Mouse (Mus musculus): ENCODE measurements at regions not wholly inside any gene's neighbourhood (a gene's known extent, or its start where the extent isn't known, plus 50 kb on each side); places are given as distances from the start of the nearest gene placed in this dataset.
A peak's percentile ranks its signal among the peaks of the same experiment; 100 is the strongest.
"Not testable (repeated sequence)": the region's sequence is repeated elsewhere in the genome, so short reads cannot be mapped to it uniquely, and the experiment has no call there.

DNA sequence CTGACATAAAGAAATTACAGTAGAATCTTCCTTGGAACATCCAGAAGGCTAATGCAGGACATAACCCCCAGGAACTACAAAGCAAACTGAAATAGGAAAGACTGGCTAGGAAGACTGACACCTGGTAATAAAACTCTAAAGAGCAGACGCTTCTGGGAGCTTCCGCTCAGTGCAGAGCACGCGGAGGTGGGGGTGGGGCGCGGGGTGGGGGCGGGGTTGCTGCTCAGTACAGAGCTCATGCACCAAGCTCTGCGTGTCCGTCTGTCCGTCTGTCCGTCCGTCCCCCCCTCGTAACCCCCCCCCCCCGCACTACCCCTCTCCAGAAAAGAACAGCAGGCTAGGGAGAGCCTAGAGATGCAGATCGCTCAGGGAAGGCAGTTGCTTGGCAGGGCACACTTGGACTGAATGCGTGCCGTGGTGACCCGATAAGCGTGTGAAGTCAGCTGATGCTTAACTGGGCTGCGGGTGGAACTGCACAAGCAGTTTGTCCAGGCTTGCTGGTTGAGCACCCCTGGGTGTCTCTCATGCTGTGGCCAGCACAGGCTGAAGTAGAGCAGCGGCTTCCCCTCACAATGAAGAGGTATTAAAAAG is 137.9 kb upstream of the Rapgef5 start:
- H3K27ac ChIP-seq = no peak overlapping the region
- H3K4me3 ChIP-seq (ENCODE audit: low read length) = no peak overlapping the region
- H3K4me1 ChIP-seq (ENCODE audit: insufficient read depth, low read length) = no peaks in the 10 kb centered on the region
- no peaks in the 10 kb centered on the region for H3K27me3 ChIP-seq (ENCODE audit: insufficient read depth, low read length)
- H3K36me3 ChIP-seq (ENCODE audit: insufficient read depth, low read length) = no peaks in the 10 kb centered on the region
- no peak for DNase-seq (ENCODE audit: low spot score)
- WGBS = 74% methylated on average over 21 of the region's 21 CpGs
- TF ChIP-seq CTCF (IDR thresholded peaks at IDR 0.05; ENCODE audit: low read depth) = no peak
- no peaks in the 10 kb centered on the region for H3K9me3 ChIP-seq (ENCODE audit: low read length)
- H3K4me2 ChIP-seq (ENCODE audit: low read depth, low read length) = no peak overlapping the region
- no peak overlapping the region for H3K9ac ChIP-seq (replicated peaks; ENCODE audit: low read length)
- peak; percentile 43; the same call in 1 of the 2 replicates for ATAC-seq

DNA sequence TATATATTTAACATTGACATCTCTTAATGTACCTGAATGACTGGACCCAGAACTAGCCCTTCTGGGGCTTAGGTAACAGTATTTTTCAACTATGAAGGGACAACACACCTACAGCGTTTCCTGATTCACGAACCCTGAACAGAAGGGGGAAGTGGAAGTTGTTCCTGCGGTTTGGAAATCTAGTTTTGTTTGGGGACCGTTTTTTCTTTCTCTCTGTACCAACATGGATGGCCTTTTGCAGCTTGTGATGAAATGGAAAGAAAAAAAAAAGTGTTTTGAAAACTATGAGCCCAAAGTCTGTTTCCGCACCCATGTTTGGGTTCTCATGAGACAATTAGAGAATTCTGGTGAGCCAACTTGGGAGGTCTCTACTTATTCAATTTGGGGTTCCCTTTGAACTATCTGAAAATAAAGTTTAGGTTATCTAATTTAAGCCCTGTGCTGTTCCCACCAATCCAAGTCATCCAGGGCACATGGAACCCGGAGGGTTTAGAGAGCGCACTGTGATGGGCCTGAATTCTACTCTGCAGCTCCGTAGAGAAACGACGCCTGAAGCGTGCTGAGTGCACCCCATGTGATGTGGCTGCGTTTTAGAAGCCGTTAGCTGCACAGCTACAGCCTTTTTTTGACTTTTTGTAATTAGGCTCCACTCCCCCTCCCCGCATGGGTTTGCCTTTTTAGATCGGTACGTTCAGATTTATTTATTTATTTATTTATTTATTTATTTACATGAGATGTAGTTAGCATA is 137.0 kb upstream of the Rapgef5 start:
- DNase-seq (ENCODE audit: low spot score) (no peak), ATAC-seq (no peak)
- Histone ChIP-seq H3K9me3 (ENCODE audit: low read length) (no peaks in the 10 kb centered on the region), H3K27ac (no peak overlapping the region), H3K27me3 (ENCODE audit: insufficient read depth, low read length) (no peaks in the 10 kb centered on the region), H3K4me3 (ENCODE audit: low read length) (no peak overlapping the region), H3K9ac (replicated peaks; ENCODE audit: low read length) (no peak overlapping the region), H3K36me3 (ENCODE audit: insufficient read depth, low read length) (no peaks in the 10 kb centered on the region), H3K4me2 (ENCODE audit: low read depth, low read length) (no peak overlapping the region), H3K4me1 (ENCODE audit: insufficient read depth, low read length) (no peaks in the 10 kb centered on the region)
- TF ChIP-seq CTCF (IDR thresholded peaks at IDR 0.05; ENCODE audit: low read depth) = no peak
- WGBS = 82% methylated on average over 16 of the region's 16 CpGs

DNA sequence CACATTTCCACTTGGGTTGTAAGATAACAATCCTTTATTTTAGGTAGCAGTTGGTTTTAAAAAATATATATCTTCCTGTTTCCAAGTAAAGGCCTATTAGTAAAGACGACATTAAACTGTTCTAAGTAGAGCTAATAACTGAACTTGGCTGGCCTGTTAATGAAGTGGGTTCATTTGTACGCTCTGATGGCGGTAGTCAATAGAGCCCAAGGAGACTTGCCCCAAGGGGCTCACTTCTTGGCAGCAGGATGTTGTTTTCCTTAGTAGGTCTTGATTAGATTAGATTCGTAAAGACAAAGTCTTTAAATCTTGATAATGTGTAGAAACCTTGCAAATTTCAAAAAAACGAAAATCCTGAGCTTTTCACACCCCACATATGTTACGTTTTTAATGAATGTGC is 135.4 kb upstream of the Rapgef5 start:
- 54% methylated on average over 6 of the region's 6 CpGs for WGBS
- no peak overlapping the region for H3K4me2 ChIP-seq (ENCODE audit: low read depth, low read length)

DNA sequence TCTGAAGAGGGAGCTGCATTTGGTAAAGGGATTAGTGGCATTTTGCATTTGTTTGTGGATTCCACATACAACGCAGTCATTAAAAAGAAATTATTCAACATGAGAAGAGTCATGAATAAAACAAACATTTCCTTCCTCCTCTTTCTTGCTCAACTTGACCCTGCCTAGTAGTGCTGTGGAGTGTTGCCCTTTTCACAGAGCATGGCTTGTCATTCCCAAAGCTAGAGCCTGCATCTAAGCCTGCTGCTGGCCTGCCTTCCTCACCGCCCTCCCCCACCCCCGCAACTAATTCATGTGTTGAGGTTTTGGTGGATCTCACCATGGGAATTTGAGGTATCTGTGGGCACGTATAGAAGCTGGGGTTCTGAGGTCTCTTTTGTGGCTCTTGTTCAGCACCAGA is 133.6 kb upstream of the Rapgef5 start:
- not testable (repeated sequence) for H3K27me3 ChIP-seq (ENCODE audit: insufficient read depth, low read length); ATAC-seq; H3K9me3 ChIP-seq (ENCODE audit: low read length); H3K27ac ChIP-seq; H3K9ac ChIP-seq (replicated peaks; ENCODE audit: low read length); H3K36me3 ChIP-seq (ENCODE audit: insufficient read depth, low read length); H3K4me2 ChIP-seq (ENCODE audit: low read depth, low read length); H3K4me1 ChIP-seq (ENCODE audit: insufficient read depth, low read length); DNase-seq (ENCODE audit: low spot score); H3K4me3 ChIP-seq (ENCODE audit: low read length)
- WGBS = 67% methylated on average over 1 of the region's 4 CpGs

More for the DNA sequence above, 135.4 kb upstream of the Rapgef5 start:
- Histone ChIP-seq H3K9ac (replicated peaks; ENCODE audit: low read length) (no peak overlapping the region), H3K27ac (no peak overlapping the region), H3K9me3 (ENCODE audit: low read length) (no peaks in the 10 kb centered on the region), H3K27me3 (ENCODE audit: insufficient read depth, low read length) (no peaks in the 10 kb centered on the region), H3K4me1 (ENCODE audit: insufficient read depth, low read length) (no peaks in the 10 kb centered on the region), H3K36me3 (ENCODE audit: insufficient read depth, low read length) (no peaks in the 10 kb centered on the region), H3K4me3 (ENCODE audit: low read length) (no peak overlapping the region)
- ATAC-seq = no peak
- peak; percentile 40 for DNase-seq (ENCODE audit: low spot score)
- no peak for TF ChIP-seq CTCF (IDR thresholded peaks at IDR 0.05; ENCODE audit: low read depth)

DNA sequence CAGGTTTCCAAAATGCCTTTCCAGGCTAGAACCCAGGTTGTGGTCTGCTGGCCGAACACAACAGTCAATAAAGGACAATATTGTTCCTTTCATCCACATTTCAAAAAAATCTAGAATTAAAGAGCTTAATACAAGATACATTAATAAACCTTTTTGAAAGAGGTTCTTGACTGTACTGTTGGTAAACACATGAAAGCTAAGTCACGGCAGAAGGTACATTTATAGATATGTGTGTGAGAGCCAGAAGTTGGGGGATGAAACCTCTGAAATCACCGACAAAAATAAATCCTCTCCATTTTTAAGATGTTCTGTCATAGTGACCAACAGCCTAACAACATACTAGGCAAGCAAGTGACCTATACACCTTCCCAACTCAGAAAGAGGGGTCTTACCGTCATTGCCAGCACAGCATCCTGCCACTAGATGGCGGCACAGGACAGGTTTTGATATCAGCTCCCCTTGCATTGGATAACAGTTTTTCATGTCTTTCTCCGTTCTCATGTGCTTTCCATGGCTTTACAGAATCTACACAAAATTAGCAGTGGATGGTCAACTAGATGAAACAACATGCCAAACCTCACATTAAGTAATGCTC is 131.1 kb upstream of the Rapgef5 start:
- WGBS = 16% methylated on average over 6 of the region's 6 CpGs
- Histone ChIP-seq H3K4me2 (ENCODE audit: low read depth, low read length) (no peak overlapping the region), H3K9ac (replicated peaks; ENCODE audit: low read length) (no peak overlapping the region), H3K4me3 (ENCODE audit: low read length) (no peak overlapping the region), H3K4me1 (ENCODE audit: insufficient read depth, low read length) (no peaks in the 10 kb centered on the region), H3K9me3 (ENCODE audit: low read length) (no peaks in the 10 kb centered on the region), H3K27ac (no peak overlapping the region), H3K36me3 (ENCODE audit: insufficient read depth, low read length) (no peaks in the 10 kb centered on the region), H3K27me3 (ENCODE audit: insufficient read depth, low read length) (no peaks in the 10 kb centered on the region)
- ATAC-seq (peak; percentile 80), DNase-seq (ENCODE audit: low spot score) (peak; percentile 93)
- TF ChIP-seq CTCF (IDR thresholded peaks at IDR 0.05; ENCODE audit: low read depth) = peak; percentile 98

DNA sequence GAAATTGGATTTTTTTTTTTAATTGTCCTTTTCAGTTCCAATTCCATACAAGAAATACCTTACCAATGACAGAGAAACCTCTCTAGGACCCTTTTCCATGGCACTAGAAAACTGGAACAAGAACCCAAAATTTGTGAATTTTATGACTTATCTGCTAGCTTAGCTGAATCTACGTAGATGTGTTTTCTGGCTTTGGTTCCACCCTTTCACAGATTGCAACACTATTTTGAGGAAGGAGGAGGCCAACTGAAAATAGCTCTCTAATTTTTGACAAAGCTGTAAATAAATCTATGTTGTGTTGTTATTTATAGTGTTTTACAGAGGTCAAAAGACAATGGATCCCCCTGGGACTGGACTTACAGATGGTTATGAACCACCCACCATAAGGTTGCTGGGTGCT is 130.6 kb upstream of the Rapgef5 start:
- Histone ChIP-seq H3K4me2 (ENCODE audit: low read depth, low read length) (no peak overlapping the region), H3K4me1 (ENCODE audit: insufficient read depth, low read length) (no peaks in the 10 kb centered on the region), H3K9me3 (ENCODE audit: low read length) (no peaks in the 10 kb centered on the region), H3K27ac (no peak overlapping the region), H3K36me3 (ENCODE audit: insufficient read depth, low read length) (no peaks in the 10 kb centered on the region), H3K9ac (replicated peaks; ENCODE audit: low read length) (no peak overlapping the region), H3K27me3 (ENCODE audit: insufficient read depth, low read length) (no peaks in the 10 kb centered on the region), H3K4me3 (ENCODE audit: low read length) (no peak overlapping the region)
- no peak for ATAC-seq
- TF ChIP-seq CTCF (IDR thresholded peaks at IDR 0.05; ENCODE audit: low read depth) = no peak
- no peak for DNase-seq (ENCODE audit: low spot score)
- WGBS = 93% methylated on average over 1 of the region's 1 CpGs

DNA sequence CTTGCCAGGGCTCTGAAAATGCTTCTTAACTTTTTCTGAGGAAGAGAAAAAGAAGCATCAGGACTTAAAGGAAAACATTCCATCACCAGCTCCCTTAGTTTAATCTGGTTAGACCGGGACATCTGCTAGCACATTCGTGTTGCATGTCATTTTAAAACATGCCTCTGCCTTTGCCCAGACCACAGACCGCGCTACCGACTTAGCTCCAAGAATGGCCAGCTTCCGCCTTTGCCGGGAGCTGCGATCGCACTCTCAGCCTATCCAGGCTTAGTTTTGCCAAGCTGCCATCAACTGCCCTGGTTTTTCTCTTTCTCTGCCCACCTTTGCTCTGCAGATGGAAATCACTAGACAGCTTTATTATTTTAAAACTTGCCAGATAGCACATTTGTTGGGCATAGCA is 129.3 kb upstream of the Rapgef5 start:
- no peak overlapping the region for H3K27ac ChIP-seq
- DNase-seq (ENCODE audit: low spot score) (no peak), ATAC-seq (no peak)
- WGBS = 83% methylated on average over 9 of the region's 9 CpGs
- no peaks in the 10 kb centered on the region for H3K36me3 ChIP-seq (ENCODE audit: insufficient read depth, low read length)
- H3K4me3 ChIP-seq (ENCODE audit: low read length) = no peak overlapping the region
- no peak overlapping the region for H3K9ac ChIP-seq (replicated peaks; ENCODE audit: low read length)
- TF ChIP-seq CTCF (IDR thresholded peaks at IDR 0.05; ENCODE audit: low read depth) = no peak
- H3K27me3 ChIP-seq (ENCODE audit: insufficient read depth, low read length) = no peaks in the 10 kb centered on the region
- no peaks in the 10 kb centered on the region for H3K9me3 ChIP-seq (ENCODE audit: low read length)
- no peaks in the 10 kb centered on the region for H3K4me1 ChIP-seq (ENCODE audit: insufficient read depth, low read length)
- no peak overlapping the region for H3K4me2 ChIP-seq (ENCODE audit: low read depth, low read length)
